Mouse (Mus musculus): Measurements from ENCODE around the gene Zfand2a.

DNA sequence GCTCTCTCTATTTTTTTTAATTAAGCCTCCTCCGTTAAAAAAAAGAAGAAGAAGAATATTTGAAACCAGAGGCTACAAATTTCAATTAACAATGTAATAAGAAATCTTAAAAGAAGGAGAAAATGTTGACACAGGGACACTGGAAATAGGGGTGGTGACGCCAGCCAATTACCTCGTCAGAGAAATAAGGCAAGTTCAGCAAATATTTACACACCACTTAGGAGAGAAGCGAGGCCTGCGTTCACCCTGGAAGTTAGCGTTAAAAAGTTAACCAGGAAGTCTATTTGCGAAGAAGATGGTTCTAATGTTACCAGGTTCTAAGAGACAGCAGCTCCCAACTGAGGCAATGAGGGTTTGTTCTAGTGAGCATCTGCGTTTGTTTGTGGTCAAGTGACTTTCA lies 27.1 kb downstream of the Zfand2a start:
- TF ChIP-seq CTCF (IDR thresholded peaks at IDR 0.05; ENCODE audit: control insufficient read depth, insufficient read depth, insufficient replicate concordance, low read depth, low read length) (no peak), POLR2A (IDR thresholded peaks at IDR 0.05; ENCODE audit: control insufficient read depth, low read depth, low read length) (no peak)
